Mouse (Mus musculus): ENCODE data around the gene Nelfb. TPM values are rescaled to one million over a fixed set of nuclear protein-coding genes. Genes with fewer than 3 reads are reported as not detected.

Gene Nelfb
- polyA plus RNA-seq, 1 experiment, result 65.6 TPM

DNA sequence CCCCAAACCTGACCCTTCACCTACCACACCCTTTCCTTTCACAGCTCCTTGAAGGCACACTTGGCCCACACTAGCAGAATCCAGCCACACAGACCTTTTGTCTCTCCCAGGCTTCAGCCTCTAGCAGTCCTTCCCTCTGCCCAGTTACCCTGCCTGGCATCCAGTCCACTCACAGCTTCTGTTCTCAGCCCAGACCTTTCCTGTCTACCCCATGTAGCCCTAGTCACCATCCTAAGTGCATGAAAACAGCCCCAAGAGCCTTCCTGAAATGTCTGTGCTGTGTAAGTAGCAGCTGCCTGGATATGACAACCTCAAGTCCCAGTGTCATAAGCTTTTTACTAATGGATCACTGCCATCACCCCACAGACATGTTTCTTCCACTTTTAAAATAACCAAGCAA is 13.3 kb downstream of the Nelfb start:
- no peak for DNase-seq (ENCODE audit: extremely low spot score in 1 of 2, low spot score in 1 of 2)

- no peak for DNase-seq (ENCODE audit: extremely low spot score in 1 of 2, low spot score in 1 of 2)
These were observed 14.1 kb downstream of the Nelfb start for GRCm38 (mm10) chr2:25197191-25197590.

DNA sequence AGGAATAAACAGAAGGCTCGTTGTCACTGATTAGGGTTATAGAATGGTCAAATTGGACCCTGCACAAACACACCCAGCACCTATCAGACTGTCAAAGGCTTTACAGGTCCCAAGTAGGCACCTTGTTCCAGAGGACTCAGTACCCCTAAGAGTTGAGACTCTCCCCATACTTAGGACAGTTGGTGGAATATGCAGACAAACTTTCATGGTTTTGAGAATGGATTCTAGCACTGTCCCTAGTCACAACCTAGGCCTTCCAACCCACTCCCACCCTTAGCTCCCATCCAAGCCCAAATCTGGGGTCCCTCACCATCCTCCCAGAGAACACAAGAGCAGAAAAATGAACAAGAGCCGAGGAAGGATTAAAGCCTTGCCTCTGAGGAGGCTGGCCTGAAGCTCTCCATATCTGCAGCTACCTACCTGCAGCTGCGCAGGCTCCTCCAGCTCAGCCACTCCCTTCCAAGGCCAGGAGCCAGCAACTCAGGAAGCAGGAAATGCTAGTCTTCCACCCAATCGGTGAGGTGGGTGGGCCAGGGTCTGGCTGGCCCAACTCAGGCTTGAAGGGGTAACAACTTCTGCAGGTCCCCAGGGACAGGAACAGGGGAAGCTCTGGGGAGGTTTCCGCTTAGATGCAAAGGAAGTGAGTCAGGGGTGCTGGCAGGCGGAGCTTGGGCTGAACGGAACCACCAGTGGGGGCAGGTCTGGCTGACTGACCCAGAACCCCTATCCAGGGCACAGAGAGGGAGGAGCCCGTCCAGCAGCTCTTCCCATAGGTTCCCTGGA is 14.9 kb downstream of the Nelfb start, which contains the start of gene Tor4a:
TSS of gene Tor4a (minus strand) at position 715 of the 783 bp plus-strand sequence.
- DNase-seq (ENCODE audit: extremely low spot score in 1 of 2, low spot score in 1 of 2), result no peak

DNA sequence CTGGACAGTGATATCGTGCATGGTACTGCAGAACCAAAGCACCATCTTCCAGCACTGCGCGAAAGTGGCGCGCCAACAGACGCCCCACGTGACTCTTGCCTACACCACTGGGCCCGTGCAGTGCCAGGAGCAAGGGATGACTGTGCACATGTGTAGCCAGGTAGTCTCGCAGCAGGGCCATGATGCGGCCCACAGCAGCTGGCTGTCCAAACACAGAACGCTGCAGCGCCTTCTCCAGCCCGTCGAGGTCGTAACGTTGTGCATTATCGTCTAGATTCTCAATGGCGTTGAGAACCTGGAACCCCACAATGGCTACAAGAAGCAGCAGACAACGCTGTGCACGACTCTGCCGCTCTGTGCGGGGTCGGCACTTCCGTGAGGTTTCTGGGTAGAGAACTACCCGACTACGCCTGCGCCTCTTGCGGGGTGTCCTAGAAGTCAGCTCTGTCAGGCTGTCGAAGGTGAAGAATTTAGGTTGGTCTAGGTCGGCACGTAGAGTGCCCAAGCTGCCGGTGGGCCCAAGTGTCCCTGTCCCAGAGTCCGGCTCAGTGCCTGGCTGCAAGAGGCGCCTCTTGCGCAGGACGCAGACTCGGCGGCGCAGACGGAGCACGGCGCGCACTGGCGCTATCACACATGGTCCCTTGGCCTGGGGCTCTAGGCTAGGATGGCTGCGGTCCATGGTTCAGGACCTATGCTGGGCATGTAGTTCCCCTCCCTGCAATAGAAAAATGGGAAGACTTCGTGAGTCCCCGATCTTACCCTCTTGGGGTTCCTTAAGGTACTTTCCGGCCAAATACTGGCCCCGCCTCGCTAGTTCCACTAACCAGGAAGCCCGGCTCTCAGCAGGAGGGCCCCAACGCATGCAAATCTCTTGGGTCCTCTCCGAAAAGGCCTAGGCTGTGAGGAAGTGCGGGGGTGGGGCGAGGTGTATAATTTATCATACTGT is 15.8 kb downstream of the Nelfb start:
- no peak for DNase-seq (ENCODE audit: extremely low spot score in 1 of 2, low spot score in 1 of 2)

DNA sequence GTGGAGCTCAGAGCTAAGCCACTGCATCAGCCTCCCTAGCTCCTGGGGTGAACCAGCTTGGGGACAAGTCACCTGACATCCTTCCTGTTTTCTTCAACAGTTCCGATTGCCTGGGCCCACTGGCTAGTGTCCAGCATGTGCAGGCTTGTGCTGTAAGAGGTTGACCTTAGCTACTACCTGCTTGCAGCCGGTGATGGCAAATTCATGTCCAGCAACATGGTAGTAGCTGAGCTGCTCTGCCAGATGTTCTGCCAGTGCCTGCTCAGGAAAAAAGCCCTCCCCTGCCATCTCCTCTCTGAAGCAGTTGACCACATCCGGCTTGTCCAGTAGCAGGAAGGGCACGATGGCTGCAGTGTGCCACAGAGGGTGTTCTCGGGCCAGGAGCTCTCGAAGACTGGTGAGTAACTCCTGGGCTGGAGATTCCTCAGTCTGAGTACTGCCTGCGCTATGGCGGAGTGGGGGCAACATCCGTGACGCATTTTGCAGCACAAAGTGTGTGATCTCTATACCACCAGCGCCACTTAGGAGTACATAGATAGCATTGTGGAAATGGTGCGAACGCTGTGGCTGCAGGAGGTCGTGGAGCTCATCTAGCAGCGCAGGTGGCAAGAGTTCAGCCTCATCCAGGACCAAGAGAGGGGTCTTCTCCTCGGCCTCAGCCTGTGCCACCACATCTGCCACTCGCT is 16.7 kb downstream of the Nelfb start:
- DNase-seq (ENCODE audit: extremely low spot score in 1 of 2, low spot score in 1 of 2), result no peak

GRCm38 (mm10) chr2:25194006-25194405 is 17.3 kb downstream of the Nelfb start:
- DNase-seq (ENCODE audit: extremely low spot score in 1 of 2, low spot score in 1 of 2), result no peak

DNA sequence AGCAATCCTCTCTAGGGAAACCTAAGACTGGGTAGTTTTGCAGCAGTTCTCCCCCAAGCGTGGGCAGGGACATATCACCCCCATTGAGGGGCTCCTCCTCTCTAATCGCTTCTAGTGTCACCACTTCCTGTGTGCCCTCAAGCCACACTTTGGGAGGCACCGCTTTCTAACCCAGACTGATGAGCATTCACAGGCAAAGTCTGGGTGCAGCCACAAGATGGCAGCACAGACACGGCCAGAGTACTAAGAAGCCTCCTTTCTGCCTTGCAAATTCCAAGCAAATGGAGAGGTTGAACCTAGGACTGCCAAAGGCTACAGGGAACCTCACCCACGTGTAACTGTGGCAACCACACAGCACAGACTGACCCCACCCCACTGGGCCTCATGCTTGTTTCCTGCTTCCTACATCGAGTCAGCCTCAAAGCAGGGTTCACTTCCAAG is 17.9 kb downstream of the Nelfb start:
- DNase-seq (ENCODE audit: extremely low spot score in 1 of 2, low spot score in 1 of 2), result peak; percentile 71 to 90

- no peak for DNase-seq (ENCODE audit: extremely low spot score in 1 of 2, low spot score in 1 of 2)
These were observed 23.4 kb downstream of the Nelfb start for GRCm38 (mm10) chr2:25187841-25188240.

GRCm38 (mm10) chr2:25186575-25186930 is 24.7 kb downstream of the Nelfb start:
- no peak for DNase-seq (ENCODE audit: extremely low spot score in 1 of 2, low spot score in 1 of 2)

DNA sequence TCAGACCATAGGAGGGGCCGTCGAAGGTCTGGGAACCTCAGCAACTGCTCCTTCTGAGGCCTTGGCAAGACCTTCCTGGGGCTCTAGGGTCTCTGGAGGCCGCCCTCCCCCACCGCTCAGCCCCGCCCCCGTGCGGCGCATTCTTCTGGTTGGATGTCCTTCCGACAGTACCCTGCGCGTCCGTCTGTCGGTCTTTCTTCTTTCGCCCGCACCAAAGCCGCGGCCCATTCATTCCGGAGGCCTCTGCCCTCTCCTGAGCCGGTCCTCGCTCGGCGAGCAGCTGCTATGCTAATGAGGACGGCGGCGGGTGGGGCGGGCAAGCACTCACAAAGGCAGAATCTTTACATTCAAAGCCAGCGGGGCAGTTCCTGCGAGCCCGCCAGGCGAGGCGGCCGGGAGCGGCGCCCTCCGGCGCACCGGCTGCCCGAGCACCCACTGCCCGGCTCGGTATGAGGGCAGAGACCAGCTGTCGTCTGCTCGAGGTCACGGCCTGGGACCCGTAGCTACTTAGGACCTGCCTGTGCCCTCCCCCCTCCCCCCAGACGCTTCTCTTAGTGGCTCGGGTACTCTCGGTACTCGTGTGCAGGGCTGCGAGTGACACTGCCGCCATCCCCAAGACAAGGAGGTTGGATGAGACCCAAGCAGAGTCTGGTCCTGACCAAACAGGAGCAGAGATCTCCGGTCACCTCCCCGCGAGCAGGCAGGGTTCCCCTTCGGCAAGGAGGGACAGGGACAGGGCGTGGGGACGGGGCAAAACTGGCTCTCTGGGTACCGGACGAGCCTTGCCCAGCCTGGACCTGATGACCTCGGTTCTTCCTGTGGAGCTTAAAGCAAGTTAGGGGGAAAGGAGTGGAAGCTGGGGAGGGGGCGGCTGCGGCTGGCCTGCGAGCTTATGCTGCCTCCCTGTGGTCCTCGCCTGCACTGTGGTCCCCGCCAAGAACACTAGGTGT is 25.4 kb downstream of the Nelfb start:
- no peak for DNase-seq (ENCODE audit: extremely low spot score in 1 of 2, low spot score in 1 of 2)

DNA sequence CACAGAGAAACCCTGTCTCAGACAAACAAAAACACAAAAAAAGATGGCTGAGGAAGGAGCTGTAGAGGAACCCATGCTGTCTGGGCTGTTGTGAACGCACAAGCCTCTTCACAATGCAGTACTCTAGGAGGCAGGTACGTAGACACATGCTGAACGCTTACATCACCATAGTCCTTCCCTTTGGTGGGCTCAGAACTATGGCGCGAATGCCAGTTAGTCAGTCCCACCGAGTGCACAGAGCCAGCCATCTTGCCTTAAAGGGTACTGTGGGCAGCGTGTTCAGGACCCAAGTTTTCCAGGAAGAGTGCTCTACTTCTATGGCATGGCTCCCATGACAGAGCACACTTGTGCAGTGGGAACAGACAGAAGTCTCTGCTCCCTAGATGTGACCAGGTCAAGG is 26.8 kb downstream of the Nelfb start:
- no peak for DNase-seq (ENCODE audit: extremely low spot score in 1 of 2, low spot score in 1 of 2)

- no peak for DNase-seq (ENCODE audit: extremely low spot score in 1 of 2, low spot score in 1 of 2)
These were observed 28.0 kb downstream of the Nelfb start for GRCm38 (mm10) chr2:25183336-25183735.

- DNase-seq (ENCODE audit: extremely low spot score in 1 of 2, low spot score in 1 of 2), result no peak
These were observed 28.6 kb downstream of the Nelfb start for GRCm38 (mm10) chr2:25182664-25183063.

GRCm38 (mm10) chr2:25181891-25182397 is 29.3 kb downstream of the Nelfb start:
- DNase-seq (ENCODE audit: extremely low spot score in 1 of 2, low spot score in 1 of 2), result no peak

DNA sequence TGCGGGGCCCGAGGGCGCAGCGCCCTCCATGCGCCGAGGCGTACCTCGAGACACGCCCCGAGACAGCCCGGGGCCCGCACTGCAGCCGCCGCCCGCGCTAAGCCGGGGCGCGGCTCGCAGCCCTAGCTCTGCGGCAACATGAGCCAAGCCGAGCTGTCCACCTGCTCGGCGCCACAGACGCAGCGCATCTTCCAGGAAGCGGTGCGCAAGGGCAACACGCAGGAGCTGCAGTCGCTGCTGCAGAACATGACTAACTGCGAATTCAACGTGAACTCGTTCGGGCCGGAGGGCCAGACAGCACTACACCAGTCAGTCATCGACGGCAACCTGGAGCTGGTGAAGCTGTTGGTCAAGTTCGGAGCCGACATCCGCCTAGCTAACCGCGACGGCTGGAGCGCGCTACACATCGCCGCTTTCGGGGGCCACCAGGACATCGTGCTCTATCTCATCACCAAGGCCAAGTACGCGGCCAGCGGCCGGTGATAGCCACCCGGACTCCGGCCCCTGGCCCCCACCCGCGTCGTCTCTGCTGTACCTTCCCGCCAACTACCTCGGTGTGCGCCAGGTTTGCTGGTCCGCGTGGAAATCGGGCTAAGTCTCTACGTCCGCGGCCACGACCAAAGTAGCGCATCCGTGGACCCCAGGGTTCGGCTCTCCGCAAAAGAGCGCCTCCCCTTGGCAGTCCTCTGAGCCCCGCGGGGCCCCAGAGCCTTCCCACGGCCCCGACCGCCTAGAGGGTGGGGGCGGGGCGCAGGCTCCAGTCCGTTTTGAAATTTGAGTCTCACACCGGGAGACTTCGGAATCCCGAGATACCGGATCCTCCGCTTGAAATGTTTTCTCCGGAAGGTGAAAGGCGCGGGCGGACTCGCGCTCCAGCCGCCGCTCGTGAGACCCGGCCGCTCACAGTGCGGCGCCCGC is 30.1 kb downstream of the Nelfb start:
- DNase-seq (ENCODE audit: extremely low spot score in 1 of 2, low spot score in 1 of 2), result no peak

DNA sequence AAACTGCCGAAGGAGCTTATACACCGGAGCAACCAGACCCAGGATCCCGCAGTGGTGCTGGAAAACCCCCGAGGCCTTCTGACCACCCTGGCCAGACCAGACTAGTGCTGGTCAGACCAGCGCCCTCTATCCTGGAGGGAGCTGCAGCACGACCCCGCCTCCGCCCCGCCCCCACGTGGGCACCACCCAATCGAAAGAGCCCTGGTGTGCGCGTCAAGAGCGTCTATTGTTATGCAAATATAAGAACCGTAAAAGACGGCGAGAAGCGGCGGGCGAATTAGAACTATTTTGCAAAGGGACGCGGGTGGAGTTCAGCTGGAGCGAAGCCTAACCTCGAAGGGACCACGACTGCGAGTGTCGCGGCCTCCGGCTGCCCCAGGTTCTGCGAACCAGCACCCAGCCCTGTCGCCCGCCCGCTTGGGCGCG is 30.8 kb downstream of the Nelfb start, which contains the start of gene Nrarp:
TSS of gene Nrarp (plus strand) at position 281 of the 426 bp plus-strand sequence.
- peak; percentile 90 to 93 for DNase-seq (ENCODE audit: extremely low spot score in 1 of 2, low spot score in 1 of 2)

- DNase-seq (ENCODE audit: extremely low spot score in 1 of 2, low spot score in 1 of 2), result no peak
These were observed 31.6 kb downstream of the Nelfb start for GRCm38 (mm10) chr2:25179566-25180217.
